Mouse (Mus musculus): Measurements from ENCODE around the gene Gng8. TPM values are rescaled to one million over a fixed set of nuclear protein-coding genes. Genes with fewer than 3 reads are reported as not detected.

Gene Gng8
- polyA plus RNA-seq, 1 experiment, result 3.8 TPM

- H3K4me2 ChIP-seq (ENCODE audit: low read depth), result peak overlapping the region; percentile 52
- H3K79me2 ChIP-seq (ENCODE audit: control insufficient read depth, insufficient read depth), result peaks cover 5% of the 10 kb centered on the region
- no peaks in the 10 kb centered on the region for H3K36me3 ChIP-seq (ENCODE audit: control insufficient read depth, insufficient read depth)
- H3ac ChIP-seq (ENCODE audit: control insufficient read depth, insufficient read length), result no peak overlapping the region
- no peaks in the 10 kb centered on the region for H3K27me3 ChIP-seq (ENCODE audit: control insufficient read depth, insufficient read depth, insufficient read length)
- TF ChIP-seq TCF3 (IDR thresholded peaks at IDR 0.05; ENCODE audit: insufficient read length, low read depth) (peak; percentile 93), SRF (IDR thresholded peaks at IDR 0.05; ENCODE audit: control insufficient read depth, insufficient read length, low read depth) (no peak), MYOG (IDR thresholded peaks at IDR 0.05; ENCODE audit: control insufficient read depth in 1 of 3, insufficient read depth in 1 of 3, insufficient read length in 2 of 3, low read depth in 2 of 3) (peak; percentile 79 to 99 (median 98)), TCF12 (IDR thresholded peaks at IDR 0.05; ENCODE audit: insufficient read depth, poor library complexity, severe bottlenecking) (peak; percentile 96), USF1 (IDR thresholded peaks at IDR 0.05; ENCODE audit: low read depth) (no peak), MYOD1 (IDR thresholded peaks at IDR 0.05; ENCODE audit: control insufficient read depth in 1 of 3, insufficient read length in 2 of 3, low read depth in 2 of 3) (peak; percentile 78 to 99 (median 98)), MAX (IDR thresholded peaks at IDR 0.05; ENCODE audit: low read depth) (no peak)
- H3K4me3 ChIP-seq, result no peak overlapping the region
Measured at GRCm38 (mm10) chr7:16904120-16904675, 12.6 kb downstream of the Gng8 start.

DNA sequence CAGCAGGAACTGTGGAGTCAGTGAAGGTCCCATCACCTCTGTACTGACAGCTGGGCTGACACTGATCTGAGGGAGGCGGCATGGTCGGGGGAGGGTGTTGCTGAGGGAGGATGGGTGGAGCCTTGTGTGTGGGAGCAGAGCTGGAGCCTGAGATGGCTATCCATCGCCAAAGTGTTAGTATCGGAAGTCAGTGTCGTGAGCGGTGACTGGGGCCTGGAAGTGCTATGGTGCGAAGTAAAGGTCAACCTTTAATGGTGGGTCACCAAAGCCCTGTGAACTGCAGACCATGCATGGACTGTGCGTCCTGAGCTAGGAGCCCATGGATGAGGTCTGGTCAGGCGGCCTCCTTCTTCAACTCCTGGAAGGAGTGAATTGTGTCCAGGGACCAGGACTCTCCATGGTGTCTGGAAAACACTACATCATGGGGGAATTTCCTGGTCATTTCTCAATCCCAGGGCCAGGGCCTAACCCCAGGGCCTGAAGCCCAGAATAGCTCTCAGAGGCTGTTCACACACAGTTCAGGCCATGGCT is 14.0 kb downstream of the Gng8 start:
- no peak overlapping the region for H3K4me3 ChIP-seq
- peak overlapping the region; percentile 31 for H3K4me2 ChIP-seq (ENCODE audit: low read depth)
- peaks cover 9% of the 10 kb centered on the region for H3K79me2 ChIP-seq (ENCODE audit: control insufficient read depth, insufficient read depth)
- TF ChIP-seq MYOD1 (IDR thresholded peaks at IDR 0.05; ENCODE audit: control insufficient read depth in 1 of 3, insufficient read length in 2 of 3, low read depth in 2 of 3) (peak in 2 of 3 experiments; percentile 55 to 66), TCF3 (IDR thresholded peaks at IDR 0.05; ENCODE audit: insufficient read length, low read depth) (no peak), MYOG (IDR thresholded peaks at IDR 0.05; ENCODE audit: control insufficient read depth in 1 of 3, insufficient read depth in 1 of 3, insufficient read length in 2 of 3, low read depth in 2 of 3) (peak in 2 of 3 experiments; percentile 18 to 67)
- no peaks in the 10 kb centered on the region for H3K27me3 ChIP-seq (ENCODE audit: control insufficient read depth, insufficient read depth, insufficient read length)
- H3ac ChIP-seq (ENCODE audit: control insufficient read depth, insufficient read length), result no peak overlapping the region
- H3K36me3 ChIP-seq (ENCODE audit: control insufficient read depth, insufficient read depth), result no peaks in the 10 kb centered on the region

- TF ChIP-seq E2F4 (IDR thresholded peaks at IDR 0.05; ENCODE audit: insufficient read depth), result no peak
- TF ChIP-seq MYOG (IDR thresholded peaks at IDR 0.05; ENCODE audit: control insufficient read depth in 1 of 3, insufficient read depth in 1 of 3, insufficient read length in 2 of 3, low read depth in 2 of 3), result no peak
- TF ChIP-seq USF1 (IDR thresholded peaks at IDR 0.05; ENCODE audit: low read depth), result no peak
- TF ChIP-seq MAX (IDR thresholded peaks at IDR 0.05; ENCODE audit: low read depth), result no peak
- TF ChIP-seq TCF12 (IDR thresholded peaks at IDR 0.05; ENCODE audit: insufficient read depth, poor library complexity, severe bottlenecking), result no peak
- no peak for TF ChIP-seq POLR2A (IDR thresholded peaks at IDR 0.05; ENCODE audit: insufficient read length, low read depth)
- no peak for TF ChIP-seq TCF3 (IDR thresholded peaks at IDR 0.05; ENCODE audit: insufficient read length, low read depth)
- TF ChIP-seq REST (IDR thresholded peaks at IDR 0.05; ENCODE audit: insufficient read depth, insufficient read length), result no peak
- TF ChIP-seq SRF (IDR thresholded peaks at IDR 0.05; ENCODE audit: control insufficient read depth, insufficient read length, low read depth), result no peak
- TF ChIP-seq MYOD1 (IDR thresholded peaks at IDR 0.05; ENCODE audit: control insufficient read depth in 1 of 3, insufficient read length in 2 of 3, low read depth in 2 of 3), result no peak
- TF ChIP-seq POLR2AphosphoS2 (IDR thresholded peaks at IDR 0.05; ENCODE audit: insufficient read length, low read depth), result no peak
- no peak for TF ChIP-seq CEBPB (IDR thresholded peaks at IDR 0.05; ENCODE audit: insufficient read depth, poor library complexity, severe bottlenecking)
- no peaks in the 10 kb centered on the region for H3K27me3 ChIP-seq (ENCODE audit: control insufficient read depth, insufficient read depth, insufficient read length)
- peak within 1 kb of the TSS; percentile 31 for H3K4me2 ChIP-seq (ENCODE audit: low read depth)
- H3ac ChIP-seq (ENCODE audit: control insufficient read depth, insufficient read length), result no peak within 1 kb of the TSS
- H3K79me2 ChIP-seq (ENCODE audit: control insufficient read depth, insufficient read depth), result peaks cover 9% of the 10 kb centered on the region
- no peaks in the 10 kb centered on the region for H3K36me3 ChIP-seq (ENCODE audit: control insufficient read depth, insufficient read depth)
- no peak within 1 kb of the TSS for H3K4me3 ChIP-seq
Measured at GRCm38 (mm10) chr7:16906281-16906680, 14.7 kb downstream of the Gng8 start, which contains the start of gene Ptgir. Gene Ptgir (plus strand): TSS chr7:16906490.

GRCm38 (mm10) chr7:16906889-16907559 is 15.4 kb downstream of the Gng8 start:
- Histone ChIP-seq H3K27me3 (ENCODE audit: control insufficient read depth, insufficient read depth, insufficient read length) (no peaks in the 10 kb centered on the region), H3K4me2 (ENCODE audit: low read depth) (peak overlapping the region; percentile 19)

More at GRCm38 (mm10) chr7:16906889-16907559, 15.4 kb downstream of the Gng8 start:
- TF ChIP-seq POLR2A (IDR thresholded peaks at IDR 0.05; ENCODE audit: insufficient read length, low read depth), result no peak
- TF ChIP-seq CEBPB (IDR thresholded peaks at IDR 0.05; ENCODE audit: insufficient read depth, poor library complexity, severe bottlenecking), result no peak
- no peak for TF ChIP-seq MAX (IDR thresholded peaks at IDR 0.05; ENCODE audit: low read depth)
- no peak for TF ChIP-seq SRF (IDR thresholded peaks at IDR 0.05; ENCODE audit: control insufficient read depth, insufficient read length, low read depth)
- TF ChIP-seq TCF12 (IDR thresholded peaks at IDR 0.05; ENCODE audit: insufficient read depth, poor library complexity, severe bottlenecking), result no peak
- no peak for TF ChIP-seq USF1 (IDR thresholded peaks at IDR 0.05; ENCODE audit: low read depth)
- no peak for TF ChIP-seq TCF3 (IDR thresholded peaks at IDR 0.05; ENCODE audit: insufficient read length, low read depth)
- no peak for TF ChIP-seq POLR2AphosphoS2 (IDR thresholded peaks at IDR 0.05; ENCODE audit: insufficient read length, low read depth)
- TF ChIP-seq REST (IDR thresholded peaks at IDR 0.05; ENCODE audit: insufficient read depth, insufficient read length), result no peak
- no peak overlapping the region for H3K4me3 ChIP-seq
- H3K79me2 ChIP-seq (ENCODE audit: control insufficient read depth, insufficient read depth), result peaks cover 9% of the 10 kb centered on the region
- H3K36me3 ChIP-seq (ENCODE audit: control insufficient read depth, insufficient read depth), result no peaks in the 10 kb centered on the region
- no peak overlapping the region for H3ac ChIP-seq (ENCODE audit: control insufficient read depth, insufficient read length)
